Mouse (Mus musculus) C2C12 (cell line): ENCODE results near the gene Bcl2l13. TPM values are rescaled to one million over a fixed set of nuclear protein-coding genes. Genes with fewer than 3 reads are reported as not detected.
"Not testable (repeated sequence)": the region's sequence is repeated elsewhere in the genome, so short reads cannot be mapped to it uniquely, and the experiment has no call there.

Experiments
- H3K27me3 ChIP-seq: one replicate; pipeline ENCODE4 v1.6.1; 2011; ENCODE audit not compliant: control insufficient read depth, insufficient read depth, insufficient read length
- H3K36me3 ChIP-seq: one replicate; pipeline ENCODE4 v1.6.1; 2011; ENCODE audit not compliant: control insufficient read depth, insufficient read depth
- H3K4me3 ChIP-seq: one replicate; pipeline ENCODE4 v1.5.1; 2011; ENCODE audit warnings: mild to moderate bottlenecking, control low read depth; ENCODE audit not compliant: poor library complexity, insufficient read depth, severe bottlenecking
- H3K79me2 ChIP-seq: one replicate; pipeline ENCODE4 v1.6.1; 2011; ENCODE audit not compliant: control insufficient read depth, insufficient read depth
- H3K79me3 ChIP-seq: one replicate; pipeline ENCODE4 v1.6.1; 2011; ENCODE audit warnings: low read depth, control low read depth
- H3ac ChIP-seq: one replicate; pipeline ENCODE3; 2011; ENCODE audit warnings: low read depth; ENCODE audit not compliant: control insufficient read depth, insufficient read length
- CEBPB ChIP-seq: IDR thresholded peaks from one replicate; pipeline ENCODE4 v1.6.1; 2011; ENCODE audit warnings: low read depth, mild to moderate bottlenecking, control low read depth, moderate library complexity
- CTCF ChIP-seq: IDR thresholded peaks from one replicate; pipeline ENCODE4 v1.5.1; 2011; ENCODE audit not compliant: control insufficient read depth, insufficient read depth, insufficient read length
- FOSL1 ChIP-seq: IDR thresholded peaks from one replicate; pipeline ENCODE4 v1.8.0; 2011; ENCODE audit warnings: mild to moderate bottlenecking, low read length; ENCODE audit not compliant: poor library complexity, insufficient read depth, severe bottlenecking
- MAX ChIP-seq: IDR thresholded peaks from one replicate; pipeline ENCODE4 v1.6.1; 2011; ENCODE audit warnings: mild to moderate bottlenecking, control low read depth
- MYOD1 ChIP-seq: IDR thresholded peaks from one replicate; pipeline ENCODE4 v1.6.1; 2011; ENCODE audit warnings: low read depth; ENCODE audit not compliant: control insufficient read depth, insufficient read length
- MYOG ChIP-seq: IDR thresholded peaks from one replicate; pipeline ENCODE4 v1.6.1; 2011; ENCODE audit not compliant: control insufficient read depth, insufficient read length; ENCODE audit errors: extremely low read depth
- USF1 ChIP-seq: IDR thresholded peaks from one replicate; pipeline ENCODE4 v1.6.1; 2011; ENCODE audit warnings: low read depth, mild to moderate bottlenecking, control low read depth, moderate library complexity
- polyA plus RNA-seq: library from polyadenylated mRNA; unstranded; fragments of >200 nt; fragmentation: generic; extraction: Trizol; gene quantifications from one replicate; pipeline ENCODE4 v1.2.1, GENCODE M21; 2012; ENCODE audit warnings: missing spikeins

Bcl2l13 gene
- polyA plus RNA-seq, 1 experiment, result 24.6 TPM

GRCm38 (mm10) chr6:120806999-120807737 is 28.8 kb upstream of the Bcl2l13 start:
- Histone ChIP-seq H3K36me3 (peaks cover 61% of the 10 kb centered on the region), H3K79me3 (no peaks in the 10 kb centered on the region), H3ac (no peak overlapping the region), H3K27me3 (no peaks in the 10 kb centered on the region), H3K79me2 (peaks cover 4% of the 10 kb centered on the region), H3K4me3 (no peak overlapping the region)
- TF ChIP-seq CTCF, result no peak
- no peak for TF ChIP-seq USF1
- no peak for TF ChIP-seq MYOG
- TF ChIP-seq MYOD1, result no peak
- TF ChIP-seq FOSL1, result no peak
- no peak for TF ChIP-seq MAX
- no peak for TF ChIP-seq CEBPB

DNA sequence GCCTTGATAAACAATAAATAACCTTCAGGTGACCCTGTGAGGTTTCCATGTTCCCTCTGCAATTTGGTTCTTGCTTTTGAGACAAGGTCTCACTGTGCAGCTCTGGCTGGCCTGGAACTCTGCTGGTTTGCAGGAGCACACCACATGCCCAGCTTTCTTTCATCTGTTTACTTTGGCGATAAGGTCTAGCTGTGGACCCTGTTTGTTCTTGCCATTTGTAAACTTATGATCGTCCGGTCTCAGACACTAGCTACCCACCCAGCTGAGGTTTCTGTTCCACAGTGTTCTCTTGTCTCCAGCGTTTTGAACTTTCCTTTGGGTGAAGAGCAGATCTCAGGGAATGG is 28.3 kb upstream of the Bcl2l13 start:
- no peaks in the 10 kb centered on the region for H3K27me3 ChIP-seq
- H3K79me3 ChIP-seq, result no peaks in the 10 kb centered on the region
- H3K36me3 ChIP-seq, result peaks cover 55% of the 10 kb centered on the region
- H3K79me2 ChIP-seq, result peaks cover 4% of the 10 kb centered on the region
- no peak overlapping the region for H3K4me3 ChIP-seq
- TF ChIP-seq MYOD1, result no peak
- TF ChIP-seq CTCF, result no peak
- no peak overlapping the region for H3ac ChIP-seq

DNA sequence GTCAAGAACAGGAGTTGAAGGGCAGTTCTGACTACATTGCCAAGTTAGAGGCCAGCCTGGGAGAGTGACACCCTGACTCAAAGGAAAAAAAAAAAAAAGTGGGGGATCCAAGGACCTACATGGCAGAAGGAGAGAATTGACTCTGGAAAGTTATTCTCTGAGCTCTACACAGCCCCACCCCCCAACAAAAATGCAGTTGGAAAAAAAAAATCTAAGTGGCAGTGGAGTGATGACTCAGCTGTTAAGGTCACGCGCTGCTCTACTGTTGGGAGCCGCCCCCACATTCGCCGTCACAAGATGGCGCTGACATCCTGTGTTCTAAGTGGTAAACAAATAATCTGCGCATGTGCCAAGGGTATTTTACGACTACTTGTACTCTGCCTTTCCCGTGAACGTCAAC is 24.0 kb upstream of the Bcl2l13 start:
- H3K36me3 ChIP-seq, result peaks cover 24% of the 10 kb centered on the region
- not testable (repeated sequence) for H3K79me3 ChIP-seq, H3K27me3 ChIP-seq, H3K79me2 ChIP-seq, H3K4me3 ChIP-seq, H3ac ChIP-seq

DNA sequence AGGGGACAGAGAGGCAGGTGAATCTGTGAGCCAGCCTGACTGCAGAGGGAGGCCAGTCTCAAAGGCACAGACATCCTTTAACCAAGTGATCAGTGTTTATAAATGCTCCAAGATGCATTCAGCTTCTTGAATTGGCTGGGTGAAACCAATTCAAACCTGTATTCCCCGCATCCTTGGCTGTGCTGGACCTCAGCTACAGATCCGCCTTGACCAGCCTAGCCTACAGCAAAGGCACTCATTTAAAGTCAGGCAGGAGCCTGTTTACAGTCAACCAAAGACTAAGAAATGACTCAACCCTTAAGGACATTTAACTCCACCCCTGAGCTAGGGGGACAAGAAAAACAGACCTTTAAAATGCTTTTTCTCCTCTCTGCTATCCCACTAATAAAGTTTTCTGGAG is 16.7 kb upstream of the Bcl2l13 start:
- no peak overlapping the region for H3K4me3 ChIP-seq
- no peak overlapping the region for H3ac ChIP-seq
- peaks cover 17% of the 10 kb centered on the region for H3K36me3 ChIP-seq
- H3K79me2 ChIP-seq, result peaks cover 45% of the 10 kb centered on the region
- H3K27me3 ChIP-seq, result no peaks in the 10 kb centered on the region
- peaks cover 38% of the 10 kb centered on the region for H3K79me3 ChIP-seq
- no peak for TF ChIP-seq USF1
- no peak for TF ChIP-seq MYOG
- TF ChIP-seq MAX, result no peak
- TF ChIP-seq MYOD1, result no peak
- TF ChIP-seq CTCF, result no peak
- no peak for TF ChIP-seq CEBPB
- TF ChIP-seq FOSL1, result no peak

DNA sequence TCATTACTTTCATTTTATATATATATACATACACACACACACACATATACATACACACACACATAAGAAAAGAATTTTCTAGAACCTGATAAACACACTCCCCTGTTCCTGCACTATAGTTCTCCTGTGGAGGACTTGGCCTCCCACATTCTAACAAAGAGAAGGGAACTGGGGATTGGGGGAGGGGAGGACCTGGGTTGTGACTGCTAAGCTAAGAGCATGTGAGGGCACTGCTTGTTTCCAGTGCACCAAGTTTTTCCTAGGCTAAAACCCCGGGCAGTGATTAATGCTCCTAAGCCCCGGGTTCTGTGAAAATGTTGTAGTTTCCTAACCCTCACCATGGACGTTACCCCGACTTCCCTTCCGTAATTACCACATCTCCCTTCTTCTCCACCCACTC is 15.9 kb upstream of the Bcl2l13 start:
- Histone ChIP-seq H3K27me3 (no peaks in the 10 kb centered on the region), H3K4me3 (no peak overlapping the region), H3K36me3 (peaks cover 17% of the 10 kb centered on the region), H3ac (no peak overlapping the region), H3K79me3 (peaks cover 38% of the 10 kb centered on the region), H3K79me2 (peaks cover 45% of the 10 kb centered on the region)
- TF ChIP-seq MAX (no peak), MYOG (no peak), CTCF (no peak), FOSL1 (no peak), USF1 (no peak), CEBPB (no peak), MYOD1 (no peak)

DNA sequence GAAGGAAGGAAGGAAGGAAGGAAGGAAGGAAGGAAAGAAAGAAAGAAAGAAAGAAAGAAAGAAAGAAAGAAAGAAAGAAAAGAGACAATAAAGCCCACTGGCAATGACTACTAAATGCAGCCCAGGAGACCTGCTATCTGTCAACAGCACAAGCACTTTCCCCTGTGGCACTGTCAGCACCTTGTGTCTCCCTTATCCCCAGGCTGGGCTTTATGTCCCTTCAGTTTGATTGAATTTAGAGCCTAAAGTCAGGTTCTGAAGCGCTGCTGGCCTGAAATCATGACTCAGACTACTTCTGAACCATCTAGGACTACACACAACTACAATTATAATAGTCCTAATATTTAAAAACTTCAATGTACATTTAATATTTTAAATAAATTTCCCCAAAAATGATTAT is 15.1 kb upstream of the Bcl2l13 start:
- Histone ChIP-seq H3K4me3 (no peak overlapping the region), H3K79me3 (peaks cover 38% of the 10 kb centered on the region), H3K27me3 (no peaks in the 10 kb centered on the region), H3K79me2 (peaks cover 45% of the 10 kb centered on the region), H3ac (no peak overlapping the region), H3K36me3 (peaks cover 17% of the 10 kb centered on the region)
- TF ChIP-seq MYOG (no peak), MAX (no peak), CEBPB (no peak), MYOD1 (no peak), USF1 (no peak), FOSL1 (no peak), CTCF (no peak)

- TF ChIP-seq MAX (no peak), USF1 (no peak), MYOG (no peak), CEBPB (no peak), FOSL1 (no peak), MYOD1 (no peak), CTCF (no peak)
- H3K4me3 ChIP-seq, result peak overlapping the region; percentile 94
- peaks cover 45% of the 10 kb centered on the region for H3K79me2 ChIP-seq
- H3K27me3 ChIP-seq, result no peaks in the 10 kb centered on the region
- peaks cover 17% of the 10 kb centered on the region for H3K36me3 ChIP-seq
- H3ac ChIP-seq, result peak overlapping the region; percentile 23
- H3K79me3 ChIP-seq, result peaks cover 38% of the 10 kb centered on the region
These were observed 14.3 kb upstream of the Bcl2l13 start for GRCm38 (mm10) chr6:120821715-120822114.
